Mouse (Mus musculus) adrenal gland, adult 8-10 months (tissue): Measurements from ENCODE around the gene Gm10772. TPM values are rescaled to one million over a fixed set of nuclear protein-coding genes. Genes with fewer than 3 reads are reported as not detected.
"Not testable (repeated sequence)": the region's sequence is repeated elsewhere in the genome, so short reads cannot be mapped to it uniquely, and the experiment has no call there.

Source experiments
- DNase-seq: peaks from one replicate; pipeline ENCODE4 v3.0.0; 2022
- total RNA-seq, 4 experiments: library from RNA; stranded (reverse); gene quantifications; 2 replicates each; pipeline ENCODE4 v1.2.4; 2022

Gene Gm10772
- not detected for total RNA-seq

- not testable (repeated sequence) for DNase-seq
These were observed at the start of gene Gm10772 for GRCm38 (mm10) chr13:66227473-66227872. Gene Gm10772, minus strand, starts transcription at chr13:66227573.

- DNase-seq = not testable (repeated sequence)
These were observed 36.5 kb upstream of the Gm10772 start for GRCm38 (mm10) chr13:66263914-66264313.

GRCm38 (mm10) chr13:66263141-66263540, 35.8 kb upstream of the Gm10772 start:
- not testable (repeated sequence) for DNase-seq

DNA sequence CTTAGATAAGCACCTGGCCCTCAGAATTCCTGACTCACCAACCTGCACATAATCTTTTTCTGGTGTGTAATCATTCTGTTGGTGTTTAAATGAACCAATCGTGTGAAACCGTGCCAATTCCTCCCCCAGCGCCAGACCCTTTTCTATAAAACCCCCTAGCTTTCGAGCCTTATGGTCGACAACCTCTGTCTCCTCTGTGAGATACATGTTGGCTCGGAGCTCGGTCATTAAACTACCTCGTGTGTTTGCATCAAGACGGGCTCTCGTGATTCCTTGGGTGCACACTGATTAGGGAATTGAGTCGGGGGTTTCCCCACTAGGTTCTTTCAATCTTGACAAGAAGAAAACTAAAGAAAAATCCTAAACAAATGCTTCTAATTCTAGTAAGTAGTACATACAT, 13.0 kb downstream of the Gm10772 start:
- DNase-seq = no peak

GRCm38 (mm10) chr13:66213811-66214210, 13.6 kb downstream of the Gm10772 start:
- DNase-seq = not testable (repeated sequence)

GRCm38 (mm10) chr13:66179172-66179571, 48.2 kb downstream of the Gm10772 start:
- DNase-seq = not testable (repeated sequence)

Other genes with a start within 250 kb of the Gm10772 start
- gene Gm10324, start 108.0 kb downstream of the Gm10772 start, total RNA-seq = not detected
- gene 2410141K09Rik, start 213.5 kb upstream of the Gm10772 start, total RNA-seq = not detected